Mouse (Mus musculus): ENCODE results near the gene Ndufb8. TPM values are rescaled to one million over a fixed set of nuclear protein-coding genes. Genes with fewer than 3 reads are reported as not detected.

The Ndufb8 gene
- polyA plus RNA-seq, 1 experiment from 2014 or later, result 440 TPM

GRCm38 (mm10) chr19:44562652-44563206 lies 7.5 kb upstream of the Ndufb8 start, which contains the start of gene Hif1an:
Gene Hif1an (plus strand): TSS chr19:44562850.
- under 1% methylated on average over 33 of the region's 33 CpGs for WGBS
- H3K9me3 ChIP-seq (replicated peaks), result no peaks in the 10 kb centered on the region
- ATAC-seq (ENCODE audit: low FRiP score), result peak; percentile 97
- peaks cover 16% of the 10 kb centered on the region for H3K4me1 ChIP-seq
- peak within 1 kb of the TSS; percentile 77 for H3K4me3 ChIP-seq
- H3K4me2 ChIP-seq (replicated peaks), result peak within 1 kb of the TSS; percentile 64
- H3K27me3 ChIP-seq, result peaks cover 7% of the 10 kb centered on the region
- peak within 1 kb of the TSS; percentile 85 for H3K27ac ChIP-seq
- peak within 1 kb of the TSS; percentile 78 for H3K9ac ChIP-seq
- H3K36me3 ChIP-seq, result peaks cover 26% of the 10 kb centered on the region

GRCm38 (mm10) chr19:44554490-44554860 lies 765 bp downstream of the Ndufb8 start:
- WGBS, result 7% methylated on average over 8 of the region's 8 CpGs
- Histone ChIP-seq H3K9me3 (replicated peaks) (no peaks in the 10 kb centered on the region), H3K27ac (peak overlapping the region; percentile 66; the same call in 1 of the 2 replicates), H3K9ac (peak overlapping the region; percentile 91), H3K4me1 (peaks cover 14% of the 10 kb centered on the region), H3K4me3 (peak overlapping the region; percentile 78), H3K36me3 (peaks cover 36% of the 10 kb centered on the region), H3K4me2 (replicated peaks) (peak overlapping the region; percentile 69), H3K27me3 (peaks cover 7% of the 10 kb centered on the region)
- ATAC-seq (ENCODE audit: low FRiP score), result peak; percentile 36; the same call in 1 of the 2 replicates

- Histone ChIP-seq H3K27me3 (0 out of 2 replicates have a peak, but pooled peaks cover 1% of the 10 kb centered on the region), H3K4me2 (replicated peaks) (no peak overlapping the region), H3K9ac (no peak overlapping the region), H3K4me3 (no peak overlapping the region), H3K4me1 (peaks cover 14% of the 10 kb centered on the region), H3K36me3 (peaks cover 45% of the 10 kb centered on the region), H3K27ac (no peak overlapping the region), H3K9me3 (replicated peaks) (no peaks in the 10 kb centered on the region)
- 91% methylated on average over 4 of the region's 4 CpGs for WGBS
- ATAC-seq (ENCODE audit: low FRiP score), result no peak
Measured at GRCm38 (mm10) chr19:44553286-44553685, 2.0 kb downstream of the Ndufb8 start.

- H3K27ac ChIP-seq, result no peak within 1 kb of the TSS
- WGBS, result 94% methylated on average over 4 of the region's 4 CpGs
- peaks cover 51% of the 10 kb centered on the region for H3K36me3 ChIP-seq
- H3K4me2 ChIP-seq (replicated peaks), result 0 out of 2 replicates have a peak within 1 kb of the TSS, but pooled peaks have one; percentile 69
- no peaks in the 10 kb centered on the region for H3K27me3 ChIP-seq
- H3K4me3 ChIP-seq, result no peak within 1 kb of the TSS
- H3K4me1 ChIP-seq, result peaks cover 14% of the 10 kb centered on the region
- H3K9me3 ChIP-seq (replicated peaks), result no peaks in the 10 kb centered on the region
- no peak for ATAC-seq (ENCODE audit: low FRiP score)
- H3K9ac ChIP-seq, result no peak within 1 kb of the TSS
Measured at GRCm38 (mm10) chr19:44552731-44553130, 2.5 kb downstream of the Ndufb8 start, which contains the start of gene Gm20538. Gene Gm20538 (minus strand): TSS chr19:44552831.

GRCm38 (mm10) chr19:44545321-44546041 lies 9.8 kb downstream of the Ndufb8 start, which contains the start of gene Sec31b:
Gene Sec31b (minus strand): TSS chr19:44545864.
- Histone ChIP-seq H3K36me3 (peaks cover 27% of the 10 kb centered on the region), H3K9me3 (replicated peaks) (peaks cover 11% of the 10 kb centered on the region), H3K4me1 (peaks cover 7% of the 10 kb centered on the region), H3K27ac (no peak within 1 kb of the TSS), H3K4me2 (replicated peaks) (peak within 1 kb of the TSS; percentile 91), H3K4me3 (peak within 1 kb of the TSS; percentile 48), H3K27me3 (peaks cover 30% of the 10 kb centered on the region), H3K9ac (peak within 1 kb of the TSS; percentile 49)
- peak; percentile 58 for ATAC-seq (ENCODE audit: low FRiP score)
- WGBS, result 2% methylated on average over 47 of the region's 47 CpGs

GRCm38 (mm10) chr19:44544775-44545174 lies 10.5 kb downstream of the Ndufb8 start:
- H3K4me3 ChIP-seq, result no peak overlapping the region
- H3K4me2 ChIP-seq (replicated peaks), result peak overlapping the region; percentile 91
- peaks cover 30% of the 10 kb centered on the region for H3K27me3 ChIP-seq
- H3K27ac ChIP-seq, result no peak overlapping the region
- no peak for ATAC-seq (ENCODE audit: low FRiP score)
- H3K9ac ChIP-seq, result no peak overlapping the region
- H3K4me1 ChIP-seq, result peaks cover 7% of the 10 kb centered on the region
- WGBS, result 2% methylated on average over 13 of the region's 13 CpGs
- peaks cover 20% of the 10 kb centered on the region for H3K36me3 ChIP-seq
- H3K9me3 ChIP-seq (replicated peaks), result peaks cover 15% of the 10 kb centered on the region

GRCm38 (mm10) chr19:44544372-44544771 lies 10.9 kb downstream of the Ndufb8 start:
- H3K9ac ChIP-seq, result no peak overlapping the region
- peaks cover 15% of the 10 kb centered on the region for H3K9me3 ChIP-seq (replicated peaks)
- H3K4me1 ChIP-seq, result peaks cover 7% of the 10 kb centered on the region
- H3K4me3 ChIP-seq, result no peak overlapping the region
- peak overlapping the region; percentile 91; the same call in 1 of the 2 replicates for H3K4me2 ChIP-seq (replicated peaks)
- no peak for ATAC-seq (ENCODE audit: low FRiP score)
- peaks cover 16% of the 10 kb centered on the region for H3K36me3 ChIP-seq
- H3K27me3 ChIP-seq, result peaks cover 30% of the 10 kb centered on the region
- 53% methylated on average over 10 of the region's 10 CpGs for WGBS
- no peak overlapping the region for H3K27ac ChIP-seq

- peaks cover 1% of the 10 kb centered on the region; the same call in 1 of the 2 replicates for H3K36me3 ChIP-seq
- H3K4me1 ChIP-seq, result peaks cover 7% of the 10 kb centered on the region
- no peak overlapping the region for H3K27ac ChIP-seq
- peaks cover 30% of the 10 kb centered on the region for H3K27me3 ChIP-seq
- no peak overlapping the region for H3K4me3 ChIP-seq
- no peak for ATAC-seq (ENCODE audit: low FRiP score)
- no peak overlapping the region for H3K4me2 ChIP-seq (replicated peaks)
- no peak overlapping the region for H3K9ac ChIP-seq
- WGBS, result 87% methylated on average over 8 of the region's 8 CpGs
- H3K9me3 ChIP-seq (replicated peaks), result peaks cover 15% of the 10 kb centered on the region
Measured at GRCm38 (mm10) chr19:44542694-44543178, 12.5 kb downstream of the Ndufb8 start.

- 86% methylated on average over 8 of the region's 8 CpGs for WGBS
- ATAC-seq (ENCODE audit: low FRiP score), result no peak
- no peak overlapping the region for H3K4me2 ChIP-seq (replicated peaks)
- no peak overlapping the region for H3K27ac ChIP-seq
- H3K4me3 ChIP-seq, result no peak overlapping the region
- H3K4me1 ChIP-seq, result no peaks in the 10 kb centered on the region
- H3K9ac ChIP-seq, result no peak overlapping the region
- H3K27me3 ChIP-seq, result peaks cover 2% of the 10 kb centered on the region
- peaks cover 15% of the 10 kb centered on the region for H3K9me3 ChIP-seq (replicated peaks)
- no peaks in the 10 kb centered on the region for H3K36me3 ChIP-seq
Measured at GRCm38 (mm10) chr19:44537416-44537815, 17.8 kb downstream of the Ndufb8 start.

GRCm38 (mm10) chr19:44535376-44535775 lies 19.9 kb downstream of the Ndufb8 start:
- no peak overlapping the region for H3K27ac ChIP-seq
- no peak overlapping the region for H3K9ac ChIP-seq
- WGBS, result 31% methylated on average over 3 of the region's 3 CpGs

GRCm38 (mm10) chr19:44530018-44530417 lies 25.2 kb downstream of the Ndufb8 start:
- H3K9me3 ChIP-seq (replicated peaks), result no peaks in the 10 kb centered on the region
- H3K4me3 ChIP-seq, result no peak overlapping the region
- no peak for ATAC-seq (ENCODE audit: low FRiP score)
- H3K36me3 ChIP-seq, result no peaks in the 10 kb centered on the region
- H3K4me2 ChIP-seq (replicated peaks), result no peak overlapping the region
- H3K4me1 ChIP-seq, result no peaks in the 10 kb centered on the region
- H3K27me3 ChIP-seq, result peaks cover 25% of the 10 kb centered on the region
- no peak overlapping the region for H3K27ac ChIP-seq
- WGBS, result 85% methylated on average over 6 of the region's 6 CpGs
- H3K9ac ChIP-seq, result no peak overlapping the region

More at GRCm38 (mm10) chr19:44535376-44535775, 19.9 kb downstream of the Ndufb8 start:
- H3K9me3 ChIP-seq (replicated peaks), result 0 out of 2 replicates have a peak, but pooled peaks cover 4% of the 10 kb centered on the region
- H3K4me3 ChIP-seq, result no peak overlapping the region
- H3K4me2 ChIP-seq (replicated peaks), result no peak overlapping the region
- H3K27me3 ChIP-seq, result peaks cover 19% of the 10 kb centered on the region
- no peak for ATAC-seq (ENCODE audit: low FRiP score)
- no peaks in the 10 kb centered on the region for H3K36me3 ChIP-seq
- no peaks in the 10 kb centered on the region for H3K4me1 ChIP-seq

GRCm38 (mm10) chr19:44525551-44526205 lies 29.6 kb downstream of the Ndufb8 start:
- Histone ChIP-seq H3K36me3 (no peaks in the 10 kb centered on the region), H3K27ac (no peak overlapping the region), H3K9ac (no peak overlapping the region), H3K4me1 (no peaks in the 10 kb centered on the region), H3K9me3 (replicated peaks) (no peaks in the 10 kb centered on the region), H3K4me3 (no peak overlapping the region), H3K4me2 (replicated peaks) (no peak overlapping the region), H3K27me3 (peaks cover 29% of the 10 kb centered on the region)
- no peak for ATAC-seq (ENCODE audit: low FRiP score)
- 90% methylated on average over 9 of the region's 9 CpGs for whole genome bisulfite sequencing
